Mouse (Mus musculus) intestine, postnatal 0 days (tissue): Measurements from ENCODE around the gene Cbfb. TPM values are rescaled to one million over a fixed set of nuclear protein-coding genes. Genes with fewer than 3 reads are reported as not detected.

Experiments
- ATAC-seq: fragments of 200-750 bp; cut with Nextera tagmentation; 2 replicates; pipeline ENCODE4 v1.8.0; 2017; ENCODE audit warnings: mild to moderate bottlenecking, moderate TSS enrichment, moderate library complexity
- H3K27ac ChIP-seq: fragments of 300-500 bp; sonication (generic); 2 replicates; pipeline ENCODE4 v1.5.1; 2014; ENCODE audit warnings: mild to moderate bottlenecking, low read depth, low read length, moderate library complexity
- H3K27me3 ChIP-seq: fragments of 300-500 bp; sonication (generic); replicated peaks from 2 replicates; pipeline ENCODE4 v1.6.1; 2014; ENCODE audit warnings: low read length, mixed read lengths; ENCODE audit not compliant: control insufficient read depth, insufficient read depth
- H3K36me3 ChIP-seq: fragments of 300-500 bp; sonication (generic); 2 replicates; pipeline ENCODE4 v1.6.1; 2014; ENCODE audit warnings: mild to moderate bottlenecking, moderate library complexity; ENCODE audit not compliant: control insufficient read depth, insufficient read depth
- H3K4me1 ChIP-seq: fragments of 300-500 bp; sonication (generic); replicated peaks from 2 replicates; pipeline ENCODE4 v1.6.1; 2014; ENCODE audit warnings: antibody characterized with exemption, low read length, mixed read lengths; ENCODE audit not compliant: control insufficient read depth, insufficient read depth
- H3K4me2 ChIP-seq: fragments of 300-500 bp; sonication (generic); replicated peaks from 2 replicates; pipeline ENCODE4 v1.6.1; 2014; ENCODE audit warnings: low read depth, mild to moderate bottlenecking, moderate library complexity
- H3K4me3 ChIP-seq: fragments of 300-500 bp; sonication (generic); 2 replicates; pipeline ENCODE4 v1.5.1; 2014; ENCODE audit warnings: low read depth, low read length
- H3K9ac ChIP-seq: fragments of 300-500 bp; sonication (generic); 2 replicates; pipeline ENCODE4 v1.6.1; 2014; ENCODE audit warnings: mild to moderate bottlenecking, low read depth, low read length
- H3K9me3 ChIP-seq: fragments of 300-500 bp; sonication (generic); 2 replicates; pipeline ENCODE4 v1.6.1; 2016; ENCODE audit warnings: mixed run types; ENCODE audit not compliant: control insufficient read depth
- CTCF ChIP-seq: sonication (generic); IDR thresholded peaks from 2 replicates; pipeline ENCODE4 v1.5.1; 2016; ENCODE audit warnings: low read depth, mild to moderate bottlenecking, control low read depth, antibody characterized with exemption, moderate library complexity
- WGBS: fragments of 180-500 bp; shearing (Covaris S2); extraction: QIAGEN DNeasy Blood & Tissue Kit; methylation state at CpG from one replicate; pipeline ENCODE4 v1.1.7; 2014; 5-methylcytosine and 5-hydroxymethylcytosine counted together
- polyA plus RNA-seq: library from polyadenylated mRNA; unstranded; fragments of >200 nt; fragmentation: Nextera tagmentation; extraction: Ambion mirVana; gene quantifications from 2 replicates; pipeline ENCODE4 v1.2.1, GENCODE M21; 2015

The Cbfb gene
- polyA plus RNA-seq, 1 experiment from 2014 or later = 18.9 TPM

DNA sequence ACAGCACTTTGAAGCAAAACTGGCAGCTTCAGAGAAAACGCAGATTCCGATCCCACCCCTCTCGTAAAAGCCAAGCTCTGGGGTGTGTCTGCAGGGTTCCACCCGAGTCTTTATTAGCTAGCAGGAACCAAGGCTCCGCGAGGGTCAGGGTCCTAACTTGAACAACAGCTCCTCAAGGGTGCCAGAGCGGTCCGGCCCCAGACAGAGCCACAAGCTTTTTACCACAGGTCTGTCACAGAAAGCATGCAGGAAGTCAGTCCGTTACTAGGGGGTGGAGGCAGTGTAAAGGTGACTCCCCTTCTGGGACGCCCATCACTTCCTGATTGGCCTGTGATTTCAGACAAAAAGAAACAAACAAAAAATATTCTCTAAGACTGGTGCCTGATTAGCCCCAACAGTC, 94.7 kb downstream of the Cbfb start:
- Histone ChIP-seq H3K9ac (peak overlapping the region; percentile 71), H3K9me3 (no peaks in the 10 kb centered on the region), H3K4me2 (peak overlapping the region; percentile 78), H3K27me3 (peaks cover 23% of the 10 kb centered on the region), H3K36me3 (peaks cover 10% of the 10 kb centered on the region; the same call in 1 of the 2 replicates), H3K4me3 (peak overlapping the region; percentile 73), H3K27ac (no peak overlapping the region), H3K4me1 (peaks cover 25% of the 10 kb centered on the region)
- 8% methylated on average over 10 of the region's 10 CpGs for WGBS
- TF ChIP-seq CTCF = no peak
- ATAC-seq = peak; percentile 25; the same call in 1 of the 2 replicates

DNA sequence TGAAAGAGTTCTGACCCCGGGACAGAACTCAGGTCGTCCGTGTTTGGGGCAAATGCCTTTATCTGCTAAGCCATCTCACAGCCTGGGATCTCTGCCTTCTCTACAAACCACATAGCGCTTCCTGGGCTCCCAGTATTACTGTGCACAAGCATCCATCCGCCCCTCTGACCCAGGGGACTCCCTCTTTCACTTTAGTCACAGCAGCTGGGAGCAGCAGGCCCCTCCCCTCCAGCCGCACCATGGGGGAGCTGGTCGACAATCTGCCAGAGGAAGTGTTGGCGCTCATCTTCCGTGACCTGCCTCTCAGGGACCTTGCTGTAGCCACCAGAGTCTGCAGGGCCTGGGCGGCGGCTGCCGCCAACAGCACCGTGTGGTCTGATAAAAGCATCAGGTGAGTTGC, 96.3 kb downstream of the Cbfb start:
- Histone ChIP-seq H3K36me3 (peaks cover 10% of the 10 kb centered on the region; the same call in 1 of the 2 replicates), H3K27ac (no peak overlapping the region), H3K4me1 (peaks cover 28% of the 10 kb centered on the region), H3K4me2 (no peak overlapping the region), H3K27me3 (peaks cover 40% of the 10 kb centered on the region), H3K9me3 (no peaks in the 10 kb centered on the region), H3K4me3 (no peak overlapping the region), H3K9ac (no peak overlapping the region)
- no peak for TF ChIP-seq CTCF
- no peak for ATAC-seq
- 64% methylated on average over 13 of the region's 13 CpGs for WGBS

Other genes with a start within 250 kb of the Cbfb start
- 161 and 172 TPM in 2 replicates for gene Ces2e, start 244.4 kb upstream of the Cbfb start, polyA plus RNA-seq
- gene Ces2f, start 223.3 kb upstream of the Cbfb start, polyA plus RNA-seq = not detected in 2 replicates
- gene Ces2g, start 209.0 kb upstream of the Cbfb start, polyA plus RNA-seq = 1.1 and 1.2 TPM in 2 replicates
- gene Ces2h, start 169.8 kb upstream of the Cbfb start, polyA plus RNA-seq = not detected in 2 replicates
- 0.08 TPM in 1 of 2 replicates, not detected in the other for gene Ces3a, start 122.1 kb upstream of the Cbfb start, polyA plus RNA-seq
- not detected in 2 replicates for gene Ces3b, start 86.9 kb upstream of the Cbfb start, polyA plus RNA-seq
- gene Ces4a, start 38.9 kb upstream of the Cbfb start, polyA plus RNA-seq = not detected in 2 replicates
- gene D230025D16Rik, start 54.5 kb downstream of the Cbfb start, polyA plus RNA-seq = 14.3 and 14.8 TPM in 2 replicates
- 7.1 and 8.1 TPM in 2 replicates for gene B3gnt9, start 84.5 kb downstream of the Cbfb start, polyA plus RNA-seq
- gene Tradd, start 93.9 kb downstream of the Cbfb start, polyA plus RNA-seq = 50.6 TPM in 2 replicates
- 6.0 and 6.2 TPM in 2 replicates for gene Fbxl8, start 94.0 kb downstream of the Cbfb start, polyA plus RNA-seq
- 0.27 and 0.48 TPM in 2 replicates for gene Hsf4, start 99.1 kb downstream of the Cbfb start, polyA plus RNA-seq
- 0.76 and 0.90 TPM in 2 replicates for gene Nol3, start 105.5 kb downstream of the Cbfb start, polyA plus RNA-seq
- 1.5 and 1.7 TPM in 2 replicates for gene 4931428F04Rik, start 119.2 kb downstream of the Cbfb start, polyA plus RNA-seq
- 2.5 and 3.1 TPM in 2 replicates for gene Exoc3l, start 125.4 kb downstream of the Cbfb start, polyA plus RNA-seq
- 36.6 and 42.0 TPM in 2 replicates for gene E2f4, start 127.0 kb downstream of the Cbfb start, polyA plus RNA-seq
- 34.2 TPM in 2 replicates for gene Elmo3, start 134.9 kb downstream of the Cbfb start, polyA plus RNA-seq
- gene Lrrc29, start 155.6 kb downstream of the Cbfb start, polyA plus RNA-seq = 3.8 and 3.9 TPM in 2 replicates
- gene Tmem208, start 155.7 kb downstream of the Cbfb start, polyA plus RNA-seq = 167 and 184 TPM in 2 replicates
- gene Fhod1, start 177.3 kb downstream of the Cbfb start, polyA plus RNA-seq = 1.3 and 1.6 TPM in 2 replicates
- gene Slc9a5, start 178.2 kb downstream of the Cbfb start, polyA plus RNA-seq = 0.31 and 0.40 TPM in 2 replicates
- 0.13 and 0.20 TPM in 2 replicates for gene Plekhg4, start 202.6 kb downstream of the Cbfb start, polyA plus RNA-seq
- 0.07 and 0.13 TPM in 2 replicates for gene Kctd19, start 242.8 kb downstream of the Cbfb start, polyA plus RNA-seq
- 0.10 and 0.20 TPM in 2 replicates for gene Lrrc36, start 242.9 kb downstream of the Cbfb start, polyA plus RNA-seq